ENCODE assay signal across 14 mouse cellular contexts in the genomic region with DNA sequence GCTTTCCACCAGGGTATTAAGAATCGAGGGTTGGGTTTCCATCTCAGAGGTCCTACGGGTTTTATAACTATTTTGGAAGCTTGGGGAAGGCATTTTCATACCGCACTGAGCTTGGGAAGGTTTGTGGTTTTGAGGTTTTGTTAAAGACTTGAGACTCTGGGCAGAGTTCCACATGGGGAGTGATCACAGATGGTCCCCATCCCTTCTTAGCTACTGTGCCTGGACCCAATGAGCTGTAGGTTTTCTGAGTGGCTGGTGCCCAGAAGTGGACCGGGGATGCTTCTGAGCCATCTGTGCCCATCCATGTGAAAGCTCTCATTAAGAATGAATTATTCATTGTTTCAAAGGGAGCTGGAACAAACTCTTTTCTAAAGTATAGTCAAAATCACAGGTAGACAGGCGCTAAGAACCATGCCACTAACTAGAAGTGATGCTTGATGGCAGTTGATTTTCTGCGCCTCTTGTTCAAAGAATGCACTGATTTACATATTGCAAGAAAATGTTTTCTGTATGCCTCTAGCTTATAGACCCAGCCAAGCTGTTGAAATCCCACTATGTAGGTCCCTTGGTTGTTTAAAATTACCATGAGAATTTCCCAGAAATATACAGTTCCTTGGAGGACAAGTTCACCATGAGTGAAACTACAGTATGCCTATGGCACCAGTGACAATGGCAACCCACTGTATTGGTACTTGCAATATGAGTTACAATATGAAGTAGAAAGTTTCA.
A peak's percentile ranks its signal among the peaks of the same experiment; 100 is the strongest.
DNase-seq lines count a peak whose midpoint lies in the region; ATAC-seq and TF ChIP-seq lines count a peak whose summit lies in the region.
"Had no signal": no experiment of that assay in that cellular context is flagged by ENCODE, and none has a peak within 500 bp of the region (broad histone marks: within the 10 kb centered on the region; RNA-seq: fewer than 3 reads in every experiment).

No protein-coding gene starts in this region.

- no peak for TF ChIP-seq POLR2A in brain, embryonic 14.5 days (IDR thresholded peaks at IDR 0.05; ENCODE audit: borderline replicate concordance, extremely low read depth, insufficient read depth, insufficient read length, poor library complexity, severe bottlenecking)

- peak; percentile 57 for DNase-seq in 3T3-L1 (ENCODE audit: low read depth, low spot score)
- peak; percentile 72 for DNase-seq in brain, embryonic 14.5 days (ENCODE audit: low read depth)
- DNase-seq in left cerebral cortex, adult 2 months (ENCODE audit: extremely low spot score in 1 of 2, low spot score in 2 of 2) = peak in 1 of 2 experiments; percentile 55
- no peak for DNase-seq in heart, adult 8-10 months (ENCODE audit: low spot score)
- DNase-seq in spleen, postnatal 14 days (ENCODE audit: low spot score in 2 of 2) = no peak
- no peak for DNase-seq in gastrocnemius, postnatal 25 days
- no peak for DNase-seq in B cell, adult 2 months
- DNase-seq: gastrocnemius, postnatal 36 days; heart, postnatal 4 days; kidney, postnatal 4 days; liver, postnatal 0 days had no signal

- TF ChIP-seq CTCF in brain, embryonic 14.5 days (IDR thresholded peaks at IDR 0.05; ENCODE audit: borderline replicate concordance, extremely low read depth, insufficient read depth, insufficient read length) = no peak
- no peak for TF ChIP-seq CTCF in left cerebral cortex, adult 2 months (IDR thresholded peaks at IDR 0.05)

- intact Hi-C loops in left cerebral cortex, adult 2 months (cut with DNase I) = loop anchor here (2.0 kb wide), 1 partner anchor 22 kb away; no protein-coding TSS in a partner anchor

- H3K36me3 ChIP-seq in forebrain, embryonic 16.5 days (ENCODE audit: control insufficient read depth, insufficient read depth) = 0 out of 2 replicates have a peak, but pooled peaks cover 3% of the 10 kb centered on the region

- no peaks in the 10 kb centered on the region for H3K9me3 ChIP-seq in forebrain, embryonic 16.5 days (ENCODE audit: control insufficient read depth, low read length)

- no peaks in the 10 kb centered on the region for H3K4me1 ChIP-seq in forebrain, embryonic 16.5 days (replicated peaks; ENCODE audit: control insufficient read depth, insufficient read depth, low read length)

- H3K9ac ChIP-seq in forebrain, embryonic 16.5 days (replicated peaks; ENCODE audit: low read depth, low read length) = no peak overlapping the region
- H3K9ac ChIP-seq: liver, postnatal 0 days had no signal

- H3K27ac ChIP-seq in forebrain, embryonic 16.5 days (ENCODE audit: low read length) = peak overlapping the region; percentile 75
- peak overlapping the region; percentile 47; the same call in 1 of the 2 replicates for H3K27ac ChIP-seq in left cerebral cortex, adult 2 months

- no peaks in the 10 kb centered on the region for H3K27me3 ChIP-seq in forebrain, embryonic 16.5 days (replicated peaks; ENCODE audit: control insufficient read depth, insufficient read depth, low read length)

- H3K4me3 ChIP-seq in forebrain, embryonic 16.5 days (replicated peaks; ENCODE audit: low read length) = no peak overlapping the region
- H3K4me3 ChIP-seq in left cerebral cortex, adult 2 months = no peak overlapping the region

- WGBS in forebrain, embryonic 16.5 days = 69% methylated on average over 6 of the region's 6 CpGs

- no peak overlapping the region for H3K4me2 ChIP-seq in forebrain, embryonic 16.5 days (ENCODE audit: low read length)
- H3K4me2 ChIP-seq: midbrain, embryonic 11.5 days had no signal

- ATAC-seq in forebrain, embryonic 16.5 days = peak; percentile 95
- ATAC-seq: activated CD4-positive, CD25-positive, alpha-beta regulatory T cell, adult 4 months; liver, postnatal 0 days had no signal

Comparison
In these comparisons a context has a peak if more than half of its experiments do, and no peak if none do; other contexts are left out.
1. DNase-seq: peak in 3T3-L1 (single experiment) and brain, embryonic 14.5 days (single experiment); none in heart, adult 8-10 months (single experiment), spleen, postnatal 14 days (0 of 2), gastrocnemius, postnatal 25 days (single experiment) and B cell, adult 2 months (0 of 2).